Mouse (Mus musculus) common myeloid progenitor, adult 5-6 weeks (primary cell): ENCODE data around the gene Slc5a6. TPM values are rescaled to one million over a fixed set of nuclear protein-coding genes. Genes with fewer than 3 reads are reported as not detected.
"Not testable (repeated sequence)": the region's sequence is repeated elsewhere in the genome, so short reads cannot be mapped to it uniquely, and the experiment has no call there.

Experiments used
- ATAC-seq: replicated peaks from 2 replicates; pipeline ENCODE4 v1.8.0; 2016; ENCODE audit warnings: low read depth, mild to moderate bottlenecking, moderate TSS enrichment, inconsistent platforms; ENCODE audit not compliant: poor library complexity, severe bottlenecking
- total RNA-seq: library from RNA; stranded (forward); fragments of 200-1000, 187-1606 nt; gene quantifications from 2 replicates; pipeline ENCODE4 v1.2.3, GENCODE M21; 2017

Slc5a6 gene
- total RNA-seq, 1 experiment from 2014 or later: 5.3 TPM

DNA sequence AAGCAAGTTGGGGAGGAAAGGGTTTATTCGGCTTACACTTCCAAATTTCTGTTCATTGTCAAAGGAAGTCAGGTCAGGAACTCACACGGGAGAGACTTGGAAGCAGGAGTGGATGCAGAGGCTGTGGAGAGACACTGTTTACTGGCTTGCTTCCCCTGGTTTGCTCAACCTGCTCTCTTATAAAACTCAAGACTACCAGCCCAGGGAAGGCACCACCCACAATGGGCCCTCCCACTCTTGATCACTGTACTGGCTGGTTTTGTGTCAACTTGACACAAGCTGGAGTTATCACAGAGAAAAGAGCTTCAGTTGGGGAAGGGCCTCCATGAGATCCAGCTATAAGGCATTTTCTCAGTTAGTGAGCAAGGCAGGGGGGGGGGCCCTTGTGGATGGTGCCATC is 22.3 kb upstream of the Slc5a6 start:
- ATAC-seq: no peak

DNA sequence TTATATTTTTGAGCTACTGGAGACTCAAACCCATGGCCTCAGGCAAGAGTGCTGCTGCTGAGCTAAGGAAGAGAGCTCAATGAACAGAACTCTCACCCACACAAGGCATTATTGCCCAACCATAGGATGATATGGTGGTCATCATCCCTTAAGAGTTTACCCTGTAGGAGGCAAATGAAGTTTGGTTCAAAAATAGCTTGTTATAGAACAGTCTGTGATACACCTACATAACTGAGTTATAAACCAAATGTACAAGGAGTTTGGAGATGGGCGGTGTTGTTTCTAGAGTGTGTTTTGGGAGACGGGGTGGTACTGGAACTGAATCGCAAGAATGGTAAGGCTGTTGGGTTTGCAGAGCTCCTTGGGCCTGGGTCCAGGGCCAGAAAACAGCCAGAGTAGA is 21.1 kb upstream of the Slc5a6 start:
- ATAC-seq: no peak

DNA sequence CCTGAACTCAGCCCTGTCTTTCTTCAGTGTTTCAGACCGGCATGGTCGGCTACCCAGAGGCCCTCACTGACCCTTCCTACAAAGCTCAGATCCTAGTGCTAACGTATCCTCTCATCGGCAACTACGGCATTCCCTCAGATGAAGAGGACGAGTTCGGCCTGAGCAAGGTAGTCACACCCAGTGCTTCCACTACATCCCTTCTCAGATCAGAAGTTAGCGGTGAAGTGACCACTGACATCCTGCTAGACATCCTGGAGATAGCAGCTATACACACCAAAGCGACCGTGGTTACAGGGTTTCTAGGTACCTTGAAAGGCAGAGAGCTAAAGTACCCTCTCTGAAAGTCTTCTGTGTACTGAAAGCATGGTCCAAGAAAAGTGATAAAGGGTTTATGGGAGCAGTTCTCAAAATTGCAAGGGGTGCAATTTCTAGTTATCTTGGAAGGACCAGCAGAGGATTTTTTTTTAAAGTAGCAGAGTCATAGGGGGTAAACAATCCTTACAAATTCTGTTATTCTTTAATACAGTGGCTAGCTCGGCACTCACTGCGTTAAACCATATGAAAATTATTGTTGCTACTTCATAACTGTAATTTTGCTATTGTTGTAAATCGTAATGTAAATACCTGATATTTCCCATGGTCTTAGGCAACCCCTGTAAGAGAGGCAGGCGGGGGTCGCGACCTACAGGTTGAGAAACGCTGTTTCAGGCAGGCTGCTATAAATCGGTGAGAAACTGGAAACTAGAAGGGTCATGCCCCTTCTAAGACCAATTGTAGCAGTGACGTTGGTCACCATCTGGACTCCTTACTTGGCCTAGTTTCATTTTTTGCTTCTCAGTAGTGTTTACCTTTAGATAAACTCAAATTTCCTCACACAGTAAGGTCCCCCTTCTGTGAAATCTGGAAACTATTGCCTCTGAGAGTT is 6.8 kb upstream of the Slc5a6 start:
- ATAC-seq: peak; percentile 28

DNA sequence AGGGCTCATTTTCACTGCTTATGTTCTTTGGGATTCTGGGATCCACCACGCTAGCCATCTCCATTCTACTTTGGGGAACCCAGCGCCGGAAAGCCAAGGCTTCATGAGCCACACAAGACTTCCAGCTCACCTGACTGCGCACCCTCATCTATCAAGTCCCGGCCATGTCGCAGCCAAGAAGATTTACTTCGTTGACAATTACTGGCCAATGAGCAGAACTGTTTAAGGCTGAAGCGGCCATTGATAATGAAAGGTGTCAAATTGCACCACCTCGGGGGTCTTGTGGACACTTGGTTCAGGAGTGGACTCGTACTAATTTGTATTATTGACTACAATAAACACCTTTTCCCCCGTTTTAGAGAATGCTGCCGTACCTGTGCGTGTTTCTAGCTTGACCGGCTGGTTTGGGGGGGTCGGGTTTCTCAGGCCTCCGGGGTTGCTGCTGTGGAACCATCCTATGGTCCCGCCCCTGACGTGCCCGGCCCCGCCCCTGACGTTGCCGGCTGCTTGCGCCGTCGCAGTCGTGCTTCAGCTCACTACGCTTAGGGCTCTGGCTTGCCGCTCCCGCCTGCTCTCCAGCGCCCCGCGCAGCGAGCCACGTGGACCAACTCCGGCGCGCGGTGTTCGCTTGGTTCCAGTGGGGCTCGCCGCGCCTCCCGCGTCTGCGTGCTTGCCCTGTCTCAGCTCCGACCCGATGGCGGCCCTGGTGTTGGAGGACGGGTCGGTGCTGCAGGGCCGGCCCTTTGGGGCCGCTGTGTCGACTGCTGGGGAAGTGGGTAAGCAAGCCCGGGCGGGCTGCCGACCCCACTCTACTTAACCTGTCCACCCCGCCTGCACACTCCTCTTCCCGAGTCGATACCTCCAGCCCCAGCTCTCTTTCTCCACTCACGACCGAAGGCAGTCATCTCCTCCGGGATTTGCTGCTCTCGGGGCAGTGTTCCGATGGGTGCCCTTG is 5.8 kb upstream of the Slc5a6 start, which contains the start of gene Cad:
Gene Cad, plus strand, starts transcription at position 520 of the 955 bp plus-strand sequence.
- ATAC-seq: peak; percentile 95

DNA sequence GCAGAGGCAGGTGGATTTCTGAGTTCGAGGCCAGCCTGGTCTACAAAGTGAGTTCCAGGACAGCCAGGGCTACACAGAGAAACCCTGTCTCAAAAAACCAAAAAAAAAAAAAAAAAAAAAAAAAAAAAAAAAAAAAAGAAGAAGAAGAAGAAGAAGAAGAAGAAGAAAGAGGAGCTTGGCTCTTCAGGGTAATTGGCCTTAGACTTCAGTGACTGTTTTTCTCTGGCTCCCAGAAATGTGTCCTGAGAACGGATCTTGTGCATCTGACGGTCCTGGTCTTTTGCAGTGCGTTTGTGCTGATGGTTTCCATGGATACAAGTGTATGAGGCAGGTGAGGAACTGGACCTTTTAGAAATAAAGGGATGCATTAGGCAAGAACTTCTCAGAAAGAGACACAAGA is 5.0 kb upstream of the Slc5a6 start:
- ATAC-seq: not testable (repeated sequence)

DNA sequence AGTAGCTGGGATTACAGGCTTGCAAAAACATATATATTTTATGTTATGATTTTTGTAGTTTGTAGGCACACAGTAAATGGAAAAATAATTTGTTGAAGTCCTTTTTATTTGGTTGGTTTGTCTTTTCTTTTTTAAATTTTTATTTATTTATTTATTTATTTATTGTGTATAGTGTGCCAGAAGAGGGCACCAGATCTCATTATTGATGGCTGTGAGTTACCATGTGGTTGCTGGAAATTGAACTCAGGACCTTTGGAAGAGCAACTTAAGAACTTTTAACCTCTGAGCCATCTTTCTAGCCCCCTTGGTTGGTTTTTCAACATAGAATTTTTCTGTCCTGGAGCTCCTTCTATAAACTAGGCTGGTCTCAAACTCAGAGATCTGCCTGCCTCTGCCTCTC is 1.7 kb upstream of the Slc5a6 start:
- no peak for ATAC-seq

DNA sequence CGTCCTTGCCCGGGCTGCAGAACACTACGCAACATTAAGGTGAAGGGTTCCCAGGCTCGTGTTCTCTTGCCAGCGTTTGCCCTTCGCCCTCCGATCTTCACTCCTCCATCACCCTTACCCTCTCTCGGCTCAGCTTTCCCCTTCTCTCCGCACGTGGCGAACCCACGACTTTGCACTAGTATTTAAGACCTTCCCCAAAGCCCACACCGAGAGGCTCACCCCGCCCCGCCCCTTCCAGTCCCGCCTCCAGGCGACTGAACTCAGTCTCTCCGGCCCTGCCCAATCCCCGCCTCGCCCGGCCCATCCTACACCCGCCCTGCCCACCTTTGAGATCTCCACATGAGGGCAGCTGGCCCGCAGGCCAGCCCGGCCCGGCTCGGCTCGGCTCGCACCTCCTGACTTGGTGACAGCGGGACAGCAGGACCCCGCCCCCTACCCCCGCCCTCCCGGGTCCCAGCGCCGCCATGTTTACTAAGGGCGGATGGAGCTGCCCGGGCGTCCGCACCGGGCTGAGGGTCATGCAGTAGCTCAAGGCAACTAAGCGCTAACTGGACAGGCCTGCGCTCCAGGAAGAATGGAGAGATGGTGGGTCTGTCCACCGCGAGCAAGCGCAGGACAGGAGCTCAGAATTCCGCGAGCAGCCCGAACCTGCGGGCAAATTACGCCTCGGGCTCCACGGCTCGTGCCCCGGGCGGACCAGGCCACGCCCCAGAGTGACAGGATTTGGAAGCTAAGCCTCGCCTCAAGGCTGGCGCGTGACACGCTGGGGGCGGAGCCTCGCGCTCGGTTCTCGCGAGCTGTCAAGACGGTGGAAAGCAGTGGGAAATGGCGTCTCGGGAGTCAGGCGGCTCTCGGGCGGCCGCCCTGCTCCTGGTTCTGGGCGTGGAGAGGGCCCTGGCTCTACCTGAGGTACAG is 619 bp downstream of the Slc5a6 start, which contains the start of gene Atraid:
Gene Atraid, plus strand, starts transcription at position 465 of the 915 bp plus-strand sequence.
- peak; percentile 85 for ATAC-seq

DNA sequence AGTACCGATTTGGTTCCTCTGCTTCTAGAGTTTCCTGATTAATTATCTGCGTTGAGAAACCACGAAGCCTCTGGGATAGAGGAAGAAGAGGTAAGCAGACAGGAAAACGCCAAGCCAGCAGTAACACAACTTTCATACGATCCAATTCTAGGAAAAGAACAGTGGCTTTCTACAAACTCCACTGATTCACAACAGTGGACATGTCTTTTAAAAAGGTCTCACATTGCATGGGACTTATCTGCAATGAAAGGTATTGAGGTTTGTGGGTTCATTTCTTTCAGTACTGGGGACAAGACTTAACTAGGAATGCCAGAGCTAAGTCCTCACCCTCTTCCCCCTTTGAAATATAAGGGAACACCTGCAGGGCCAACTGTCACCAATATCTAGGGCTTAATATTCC is 1.6 kb downstream of the Slc5a6 start:
- no peak for ATAC-seq

DNA sequence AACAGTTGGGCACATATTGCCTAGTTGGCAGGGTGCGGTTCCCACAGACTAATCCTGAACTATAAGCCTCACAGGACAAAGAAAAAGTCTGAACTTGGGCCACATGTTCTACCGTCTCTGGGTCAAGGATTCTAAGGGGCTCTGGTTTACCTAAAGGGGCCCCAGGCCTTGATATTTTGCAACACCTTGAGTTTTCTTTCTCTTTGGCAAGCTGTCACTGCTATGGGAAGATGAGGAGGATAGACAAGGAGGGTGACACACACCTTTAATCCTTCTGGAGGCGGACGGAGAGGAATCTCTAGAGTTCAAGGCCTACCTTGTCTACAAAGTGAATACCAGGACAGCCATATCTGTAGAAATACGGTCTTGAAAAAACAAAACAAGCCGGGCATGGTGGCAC is 2.3 kb downstream of the Slc5a6 start:
- no peak for ATAC-seq

DNA sequence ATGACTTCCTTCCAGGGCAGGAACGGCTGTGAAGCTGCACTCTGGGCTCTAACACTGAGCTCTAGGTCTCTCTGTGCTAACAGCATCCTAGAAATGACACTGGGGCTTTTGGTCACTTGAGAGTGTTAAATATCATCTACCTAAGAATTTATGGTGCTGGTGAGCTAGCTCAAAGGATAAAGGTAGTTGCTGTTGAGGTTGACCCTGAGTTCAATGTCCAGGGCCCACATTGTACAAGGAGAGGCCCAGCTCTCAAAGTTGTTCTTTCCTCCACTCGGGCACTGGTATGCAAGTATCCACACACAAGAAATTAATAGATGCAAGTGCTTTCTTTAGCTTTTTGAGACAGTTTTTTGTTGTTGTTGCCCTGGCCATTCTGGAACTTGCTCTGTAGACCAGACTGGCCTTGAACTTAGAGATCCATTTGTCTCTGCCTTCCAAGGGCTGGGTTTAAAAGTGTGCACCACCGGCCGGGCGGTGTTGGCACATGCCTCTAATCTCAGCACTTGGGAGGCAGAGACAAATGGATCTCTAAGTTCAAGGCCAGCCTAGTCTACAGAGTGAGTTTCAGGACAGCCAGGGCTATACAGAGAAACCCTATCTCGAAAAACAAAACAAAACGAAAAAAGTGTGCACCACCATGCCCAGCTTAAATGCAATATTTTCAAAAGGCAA is 10.4 kb downstream of the Slc5a6 start:
- no peak for ATAC-seq

DNA sequence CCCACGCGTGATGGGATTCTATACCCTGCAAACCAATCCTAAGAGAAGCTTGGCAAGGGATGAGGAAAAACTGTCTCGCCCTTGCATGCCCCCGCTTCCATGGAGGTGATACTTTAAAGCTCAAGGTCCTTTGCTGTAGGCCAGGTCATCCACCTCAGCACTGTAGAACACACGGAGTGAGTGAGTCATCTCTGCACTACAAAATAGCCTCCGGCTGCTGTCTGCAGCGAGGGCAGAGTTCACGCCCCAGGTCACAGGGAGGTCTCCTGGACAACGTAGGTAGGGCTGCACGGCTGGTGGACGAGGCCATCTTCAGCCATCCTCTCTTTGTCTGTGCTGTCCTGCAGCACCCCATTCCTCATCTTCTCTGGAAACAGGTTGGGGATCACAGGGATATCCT is 12.2 kb downstream of the Slc5a6 start:
- ATAC-seq: not testable (repeated sequence)

DNA sequence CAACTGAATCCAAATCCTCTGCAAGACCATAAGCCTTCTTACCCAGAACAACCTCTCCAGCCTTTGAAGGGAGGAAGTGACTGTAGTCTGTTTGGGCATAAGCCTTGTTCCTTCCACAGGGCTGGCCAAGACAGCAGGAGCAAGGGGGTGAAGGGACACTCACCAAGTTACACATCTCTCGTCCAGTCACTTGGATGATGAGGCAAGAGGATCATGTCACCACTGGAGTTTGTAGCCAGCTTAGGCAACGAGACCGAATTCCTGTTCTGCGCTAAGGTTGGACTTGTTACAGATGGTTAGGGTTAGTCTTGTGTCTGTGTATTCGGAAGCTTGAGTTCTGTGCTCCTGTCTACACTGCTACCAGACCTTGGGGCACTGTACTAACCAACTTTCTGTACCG is 14.1 kb downstream of the Slc5a6 start:
- no peak for ATAC-seq

DNA sequence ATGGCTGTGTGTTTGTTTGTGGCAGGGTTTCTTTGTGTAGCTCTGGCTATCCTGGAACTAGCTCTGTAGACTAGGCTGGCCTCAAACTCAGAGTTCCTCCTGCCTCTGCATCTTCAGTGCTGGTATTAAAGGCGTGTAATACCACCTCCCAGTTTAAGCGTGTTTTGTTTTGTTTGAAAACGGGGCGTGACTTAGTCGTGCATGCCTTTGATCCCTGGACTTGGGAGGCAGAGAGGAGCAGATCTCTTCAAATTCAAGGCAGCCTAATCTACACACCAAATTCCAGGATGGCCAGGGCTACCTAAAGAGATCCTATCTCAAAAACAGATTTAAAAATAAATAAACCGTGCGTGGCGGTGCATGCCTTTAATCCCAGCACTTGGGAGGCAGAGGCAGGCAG is 17.2 kb downstream of the Slc5a6 start:
- no peak for ATAC-seq

DNA sequence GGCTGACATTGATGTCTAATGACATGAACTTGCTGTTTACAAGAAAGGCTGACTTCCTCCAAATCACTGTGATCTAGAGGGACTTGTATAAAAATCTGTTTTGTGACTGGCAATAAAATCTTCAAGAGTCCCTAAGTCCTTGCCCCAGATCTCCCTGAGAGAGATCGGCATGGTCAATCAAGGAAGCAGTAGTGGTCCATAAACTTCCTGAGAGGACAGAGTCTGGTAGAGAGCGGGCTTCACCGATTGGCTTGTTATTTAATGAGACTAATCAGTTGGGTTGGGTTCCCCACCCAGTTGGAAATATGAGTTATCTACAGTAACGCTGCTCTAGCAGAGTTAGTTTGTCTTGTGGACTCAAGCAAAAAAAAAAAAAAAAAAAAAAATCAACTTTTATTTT is 17.8 kb downstream of the Slc5a6 start:
- no peak for ATAC-seq

DNA sequence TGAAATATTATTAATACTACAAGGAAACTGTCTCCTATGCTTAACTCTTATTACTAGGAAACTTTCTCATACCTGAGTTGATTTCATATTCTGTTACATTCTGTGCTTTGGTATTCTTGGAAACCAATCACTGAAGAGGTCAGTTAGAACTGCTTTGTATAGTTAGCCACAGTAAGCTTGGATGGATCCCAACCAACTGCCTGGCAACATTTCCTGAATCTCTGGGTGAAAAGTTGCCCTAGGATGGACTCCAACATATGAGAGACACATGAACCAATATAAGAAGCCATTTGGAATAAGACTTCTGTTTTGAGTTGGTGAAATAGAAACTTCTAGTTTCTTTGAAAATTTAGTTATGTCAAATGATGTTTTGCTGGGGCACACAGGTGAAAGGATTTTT is 24.1 kb downstream of the Slc5a6 start:
- ATAC-seq: no peak

DNA sequence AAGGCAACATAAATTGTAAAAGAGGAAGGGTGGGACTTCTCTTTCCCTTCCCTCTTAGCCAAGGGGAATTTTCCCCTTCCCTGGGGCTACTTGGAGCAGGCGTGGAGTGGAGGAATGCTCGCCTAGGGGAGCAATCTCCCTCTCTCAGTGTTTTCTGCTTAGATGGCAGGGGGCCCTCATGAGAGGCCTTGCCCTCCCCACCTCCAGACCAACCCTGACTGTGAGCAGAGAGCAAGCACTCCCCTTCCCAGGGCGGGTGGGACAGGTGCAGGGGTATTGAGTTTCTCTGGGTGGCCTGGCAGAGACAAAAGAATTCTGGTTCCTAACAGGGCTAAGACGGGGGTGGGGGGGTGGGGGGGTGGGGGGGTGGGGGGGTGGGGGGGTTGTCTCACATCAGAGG is 25.5 kb downstream of the Slc5a6 start:
- ATAC-seq: no peak

DNA sequence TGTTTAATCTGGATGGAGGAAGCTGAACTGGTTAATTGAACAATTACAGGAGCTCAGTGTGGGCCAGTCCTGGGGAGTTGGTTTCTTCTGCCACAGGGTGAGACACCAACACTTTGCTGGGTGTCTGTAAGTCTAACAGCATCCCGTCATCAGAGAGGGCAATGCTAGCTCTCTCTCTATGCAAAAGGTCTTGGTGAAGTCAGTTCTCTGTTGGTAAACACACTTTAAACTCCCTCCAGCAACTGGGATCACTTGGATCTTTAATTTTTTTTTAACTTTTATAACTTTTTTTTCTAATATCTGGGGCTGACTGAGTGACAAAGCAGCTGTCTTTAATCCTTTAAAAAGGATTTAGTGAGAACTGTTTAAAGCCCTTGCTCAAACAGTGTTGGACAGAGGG is 26.0 kb downstream of the Slc5a6 start:
- no peak for ATAC-seq

DNA sequence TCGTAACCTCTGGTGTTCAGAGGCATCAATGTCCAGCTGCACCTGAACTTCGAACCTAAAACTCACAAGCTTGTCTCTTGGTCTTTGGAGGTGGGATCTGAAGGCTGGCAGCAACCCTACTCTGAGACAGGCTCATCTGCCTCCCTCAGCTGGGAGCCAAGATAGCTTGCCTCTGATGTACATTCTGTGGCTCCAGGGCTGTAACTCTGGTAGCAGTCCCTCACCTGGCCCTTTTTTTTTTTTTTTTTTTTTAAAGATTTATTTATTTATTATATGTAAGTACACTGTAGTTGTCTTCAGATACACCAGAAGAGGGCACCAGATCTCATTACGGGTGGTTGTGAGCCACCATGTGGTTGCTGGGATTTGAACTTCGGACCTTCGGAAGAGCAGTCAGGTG is 26.9 kb downstream of the Slc5a6 start:
- ATAC-seq: not testable (repeated sequence)

DNA sequence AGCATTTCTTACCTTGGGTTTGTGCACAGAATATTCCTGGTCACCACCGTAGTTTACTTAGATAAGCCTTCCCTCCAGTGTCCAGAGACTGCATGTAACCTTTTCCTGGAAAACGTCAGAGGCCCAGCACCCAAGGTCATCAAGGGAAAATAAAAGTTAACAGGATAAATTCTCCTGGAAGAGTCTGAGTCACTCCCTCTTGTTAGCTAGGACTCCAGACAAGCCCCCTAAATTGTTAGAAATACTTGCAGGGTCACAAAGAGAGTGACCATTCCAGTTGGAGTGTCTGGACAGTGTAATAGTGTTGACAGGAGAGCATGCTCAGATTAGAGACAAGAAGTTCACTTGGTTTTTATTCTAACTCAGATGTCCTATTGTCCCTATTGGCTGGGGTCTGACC is 32.8 kb downstream of the Slc5a6 start:
- ATAC-seq: no peak
